Mouse (Mus musculus) intestine, embryonic 14.5 days (tissue): ENCODE data around the gene Kel. TPM values are rescaled to one million over a fixed set of nuclear protein-coding genes. Genes with fewer than 3 reads are reported as not detected.

Experiments used
- ATAC-seq: fragments of 200-750 bp; cut with Nextera tagmentation; replicated peaks from 2 replicates; pipeline ENCODE4 v1.8.0; 2017; ENCODE audit warnings: low read depth, moderate number of reproducible peaks, moderate TSS enrichment, moderate library complexity; ENCODE audit not compliant: low FRiP score, low TSS enrichment
- DNase-seq: peaks from one replicate; pipeline ENCODE4 v3.0.0-alpha.2; 2018; ENCODE audit warnings: low spot score
- H3K27ac ChIP-seq: fragments of 300-500 bp; sonication (generic); 2 replicates; pipeline ENCODE4 v1.5.1; 2014; ENCODE audit warnings: low read depth, mild to moderate bottlenecking, control low read depth
- H3K27me3 ChIP-seq: fragments of 300-500 bp; sonication (generic); replicated peaks from 2 replicates; pipeline ENCODE4 v1.6.1; 2014; ENCODE audit warnings: low read length, control low read depth; ENCODE audit not compliant: control insufficient read depth, insufficient read depth
- H3K36me3 ChIP-seq: fragments of 300-500 bp; sonication (generic); 2 replicates; pipeline ENCODE4 v1.6.1; 2014; ENCODE audit warnings: low read length, control low read depth; ENCODE audit not compliant: control insufficient read depth, insufficient read depth
- H3K4me1 ChIP-seq: fragments of 300-500 bp; sonication (generic); replicated peaks from 2 replicates; pipeline ENCODE4 v1.6.1; 2014; ENCODE audit warnings: low read length, control low read depth, mixed read lengths; ENCODE audit not compliant: control insufficient read depth, insufficient read depth
- H3K4me2 ChIP-seq: fragments of 300-500 bp; sonication (generic); 2 replicates; pipeline ENCODE4 v1.6.1; 2014; ENCODE audit warnings: low read length
- H3K4me3 ChIP-seq: fragments of 300-500 bp; sonication (generic); 2 replicates; pipeline ENCODE4 v1.5.1; 2014; ENCODE audit warnings: low read depth, low read length, control low read depth, mixed read lengths
- H3K9ac ChIP-seq: fragments of 300-500 bp; sonication (generic); 2 replicates; pipeline ENCODE4 v1.6.1; 2014; ENCODE audit warnings: mild to moderate bottlenecking, low read length
- H3K9me3 ChIP-seq: fragments of 300-500 bp; sonication (generic); 2 replicates; pipeline ENCODE4 v1.6.1; 2016; ENCODE audit warnings: low read length, control low read depth; ENCODE audit not compliant: control insufficient read depth
- WGBS: fragments of 180-500 bp; shearing (Covaris S2); extraction: QIAGEN DNeasy Blood & Tissue Kit; methylation state at CpG from one replicate; pipeline ENCODE4 v1.1.7; 2014; 5-methylcytosine and 5-hydroxymethylcytosine counted together
- polyA plus RNA-seq: library from polyadenylated mRNA; unstranded; fragments of >200 nt; fragmentation: Nextera tagmentation; extraction: Ambion mirVana; gene quantifications from 2 replicates; pipeline ENCODE4 v1.2.1, GENCODE M21; 2014

Kel gene
- polyA plus RNA-seq, 1 experiment from 2014 or later, result 0.64 TPM

GRCm38 (mm10) chr6:41641173-41641866 lies 62.8 kb downstream of the Kel start:
- Histone ChIP-seq H3K36me3 (no peaks in the 10 kb centered on the region), H3K4me1 (no peaks in the 10 kb centered on the region), H3K4me2 (no peak overlapping the region), H3K27ac (no peak overlapping the region), H3K27me3 (no peaks in the 10 kb centered on the region), H3K9me3 (no peaks in the 10 kb centered on the region), H3K9ac (no peak overlapping the region), H3K4me3 (no peak overlapping the region)
- ATAC-seq (peak; percentile 61), DNase-seq (no peak)
- WGBS, result 70% methylated on average over 6 of the region's 6 CpGs

- Histone ChIP-seq H3K9ac (no peak overlapping the region), H3K4me1 (no peaks in the 10 kb centered on the region), H3K9me3 (no peaks in the 10 kb centered on the region), H3K4me3 (no peak overlapping the region), H3K27ac (no peak overlapping the region), H3K36me3 (no peaks in the 10 kb centered on the region), H3K27me3 (no peaks in the 10 kb centered on the region), H3K4me2 (no peak overlapping the region)
- 72% methylated on average over 3 of the region's 3 CpGs for WGBS
- DNase-seq, result no peak
- no peak for ATAC-seq
Measured at GRCm38 (mm10) chr6:41640449-41640848, 63.7 kb downstream of the Kel start.

GRCm38 (mm10) chr6:41637927-41638506 lies 66.1 kb downstream of the Kel start:
- Histone ChIP-seq H3K27ac (no peak overlapping the region), H3K27me3 (no peaks in the 10 kb centered on the region), H3K4me3 (no peak overlapping the region), H3K4me1 (no peaks in the 10 kb centered on the region), H3K4me2 (no peak overlapping the region), H3K9me3 (no peaks in the 10 kb centered on the region), H3K36me3 (no peaks in the 10 kb centered on the region), H3K9ac (no peak overlapping the region)
- WGBS, result 71% methylated on average over 6 of the region's 6 CpGs
- DNase-seq (no peak), ATAC-seq (no peak)

DNA sequence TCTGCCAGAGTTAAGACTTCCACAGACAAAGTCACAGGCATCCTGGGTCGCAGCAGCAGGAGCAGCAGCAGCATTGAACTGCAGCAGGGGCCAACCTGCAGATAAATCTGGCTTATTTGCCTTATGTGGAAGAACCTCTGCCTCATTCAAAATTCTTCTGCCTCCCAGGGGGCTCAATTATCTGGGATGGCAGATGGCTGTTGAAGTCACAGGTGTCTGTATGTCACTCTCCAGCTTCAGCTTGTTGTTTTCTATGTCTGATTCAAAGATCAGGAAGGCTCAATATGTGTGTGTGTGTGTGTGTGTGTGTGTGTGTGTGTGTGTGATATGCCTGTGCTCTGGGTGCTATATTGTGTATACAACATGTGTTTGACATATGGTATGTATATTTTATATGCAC lies 66.7 kb downstream of the Kel start:
- H3K36me3 ChIP-seq, result no peaks in the 10 kb centered on the region
- no peaks in the 10 kb centered on the region for H3K9me3 ChIP-seq
- H3K4me2 ChIP-seq, result no peak overlapping the region
- DNase-seq (no peak), ATAC-seq (no peak)
- no peaks in the 10 kb centered on the region for H3K27me3 ChIP-seq
- H3K9ac ChIP-seq, result no peak overlapping the region
- no peak overlapping the region for H3K27ac ChIP-seq
- 24% methylated on average over 1 of the region's 1 CpGs for WGBS
- no peaks in the 10 kb centered on the region for H3K4me1 ChIP-seq
- no peak overlapping the region for H3K4me3 ChIP-seq

Other genes starting within 250 kb of the Kel start
- gene Prss1, start 245.4 kb downstream of the Kel start, polyA plus RNA-seq, result 23.9 TPM in 1 of 2 replicates, not detected in the other
- gene Prss2, start 182.6 kb downstream of the Kel start, polyA plus RNA-seq, result 14.1 TPM in 1 of 2 replicates, not detected in the other
- 7.3 and 8.6 TPM in 2 replicates for gene Ephb6, start 98.9 kb downstream of the Kel start, polyA plus RNA-seq
- gene Trpv6, start 67.9 kb downstream of the Kel start, polyA plus RNA-seq, result 0.30 and 0.58 TPM in 2 replicates
- 0.08 TPM in 1 of 2 replicates, not detected in the other for gene Trpv5, start 23.6 kb downstream of the Kel start, polyA plus RNA-seq
- not detected in 2 replicates for gene Llcfc1, start 19.9 kb downstream of the Kel start, polyA plus RNA-seq
- 0.04 TPM in 1 of 2 replicates, not detected in the other for gene Olfr459, start 70.8 kb upstream of the Kel start, polyA plus RNA-seq
- not detected in 2 replicates for gene Pip, start 143.2 kb upstream of the Kel start, polyA plus RNA-seq
- gene Sval2, start 148.7 kb upstream of the Kel start, polyA plus RNA-seq, result not detected in 2 replicates
- not detected in 2 replicates for gene Sval1, start 247.3 kb upstream of the Kel start, polyA plus RNA-seq